Mouse (Mus musculus): Measurements from ENCODE around the gene Rgs10.

DNA sequence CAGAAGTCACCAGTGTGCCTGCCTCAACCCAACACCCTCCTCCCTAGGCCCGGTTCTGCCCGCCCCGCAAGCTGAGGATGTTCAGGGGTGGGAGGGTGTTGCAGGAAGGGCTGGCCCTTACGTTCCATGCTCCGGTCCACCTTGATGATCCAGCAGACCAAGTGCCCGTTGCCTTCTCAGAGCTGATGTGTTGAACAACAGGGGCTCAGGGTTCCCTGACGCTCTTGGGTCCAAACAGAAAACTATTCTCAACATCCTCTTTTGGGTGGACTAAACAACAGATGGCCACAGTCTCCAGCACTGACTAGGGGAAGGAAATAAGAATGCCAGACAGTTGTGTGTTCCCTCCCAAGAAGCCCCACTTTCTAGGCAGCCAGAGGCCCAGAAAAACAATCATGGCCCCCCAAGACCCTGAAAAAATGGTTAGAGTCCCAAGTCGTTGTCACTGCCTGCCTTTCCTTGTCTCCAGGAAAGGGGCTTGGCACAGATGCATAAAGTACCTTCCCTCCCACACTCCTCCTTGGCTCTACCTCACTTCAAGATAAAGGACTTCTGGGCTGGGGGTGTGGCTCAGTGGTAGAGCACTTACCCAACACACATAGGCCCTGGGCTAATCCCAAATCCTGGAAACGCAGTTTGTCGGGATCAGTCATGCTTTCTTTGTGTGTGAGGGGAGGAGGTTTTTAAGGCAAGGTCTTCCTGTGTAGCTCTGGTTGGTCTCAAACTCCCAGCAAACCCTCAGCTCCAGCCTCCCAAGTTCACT lies 6.3 kb downstream of the Rgs10 start:
- TF ChIP-seq CTCF (IDR thresholded peaks at IDR 0.05; ENCODE audit: low read depth) (no peak), EP300 (IDR thresholded peaks at IDR 0.05; ENCODE audit: low read depth) (no peak)

All from heart, postnatal 0 days (tissue).